Mouse (Mus musculus) megakaryocyte, embryonic 14.5 days (primary cell): ENCODE results near the gene Ttc21a.

Experiments
- FLI1 ChIP-seq: IDR thresholded peaks from 2 replicates; pipeline ENCODE4 v1.6.1; 2012; ENCODE audit warnings: low read length, inconsistent platforms, mixed read lengths
- GATA1 ChIP-seq: IDR thresholded peaks from 3 replicates; pipeline ENCODE4 v1.6.1; 2012; ENCODE audit warnings: mixed read lengths, low read length, inconsistent platforms, borderline replicate concordance

DNA sequence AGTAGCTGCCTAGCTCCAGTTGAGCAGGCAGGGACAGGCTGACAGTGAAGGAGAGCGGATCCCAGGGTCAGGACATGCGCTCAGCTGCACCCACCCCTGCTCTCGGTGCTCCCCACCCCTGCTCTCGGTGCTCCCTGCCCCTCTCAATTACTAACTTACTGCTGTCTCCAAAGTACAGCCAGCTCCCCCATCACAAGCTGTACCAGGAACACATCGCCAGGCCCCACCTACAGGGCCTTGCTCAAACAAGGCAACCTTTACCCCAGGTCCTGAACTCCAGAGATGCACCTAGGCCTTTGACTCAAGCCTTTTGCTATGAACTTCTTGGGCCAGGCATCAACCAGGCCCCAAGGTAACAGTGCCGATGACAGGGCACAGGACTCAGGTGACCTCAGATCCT, 3.7 kb upstream of the Ttc21a start:
- TF ChIP-seq GATA1 (no peak), FLI1 (no peak)
